Mouse (Mus musculus) ES-E14 (cell line): ENCODE results near the gene Prrt4.

ENCODE experiments used
- CHD2 ChIP-seq: IDR thresholded peaks from 2 replicates; pipeline ENCODE4 v1.6.1; 2014; ENCODE audit warnings: mild to moderate bottlenecking, low read depth, low read length, inconsistent platforms
- HCFC1 ChIP-seq: IDR thresholded peaks from 2 replicates; pipeline ENCODE4 v1.6.1; 2012; ENCODE audit warnings: low read length, inconsistent platforms, borderline replicate concordance; ENCODE audit not compliant: insufficient read depth
- MAFK ChIP-seq: IDR thresholded peaks from 2 replicates; pipeline ENCODE4 v1.6.1; 2014; ENCODE audit warnings: mild to moderate bottlenecking, low read depth, low read length, inconsistent platforms; ENCODE audit not compliant: insufficient read depth
- ZC3H11A ChIP-seq: IDR thresholded peaks from 2 replicates; pipeline ENCODE4 v1.6.1; 2012; ENCODE audit warnings: low read depth, mild to moderate bottlenecking, inconsistent platforms, low read length, borderline replicate concordance
- ZNF384 ChIP-seq: IDR thresholded peaks from 2 replicates; pipeline ENCODE4 v1.6.1; 2012; ENCODE audit warnings: low read depth, low read length, inconsistent platforms

- TF ChIP-seq HCFC1 (no peak), ZC3H11A (no peak), MAFK (no peak), CHD2 (no peak), ZNF384 (no peak)
Observed at GRCm38 (mm10) chr6:29145456-29146307, 33.7 kb downstream of the Prrt4 start.
